8 mouse cellular contexts compared by ENCODE assay signal in the genomic region with DNA sequence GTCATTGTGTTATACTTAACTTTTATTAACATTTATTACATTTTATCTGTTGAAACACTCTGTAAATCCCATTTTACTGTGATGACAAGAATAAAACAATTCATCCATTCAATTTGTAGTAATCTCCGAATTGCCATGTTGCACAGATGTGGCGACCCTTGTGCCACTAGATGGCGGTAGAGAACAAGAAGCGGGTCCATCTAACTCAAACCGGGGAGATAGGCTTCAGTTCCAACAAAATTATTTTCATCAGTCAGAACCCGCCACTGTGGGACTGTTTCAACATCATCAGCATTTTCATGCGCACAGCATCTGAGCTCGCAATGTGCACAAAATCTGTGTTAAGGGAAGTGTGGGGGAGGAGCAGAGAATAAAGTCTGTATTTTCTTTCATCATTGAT. TPM values are rescaled to one million over a fixed set of nuclear protein-coding genes. Genes with fewer than 3 reads are reported as not detected.
DNase-seq lines count a peak whose midpoint lies in the region; ATAC-seq and TF ChIP-seq lines count a peak whose summit lies in the region.

No protein-coding gene starts in this region.

- no peaks in the 10 kb centered on the region for H3K9me3 ChIP-seq in kidney, postnatal 0 days (replicated peaks; ENCODE audit: low read length)
- no peaks in the 10 kb centered on the region for H3K9me3 ChIP-seq in neural tube, embryonic 12.5 days

- peak; percentile 98 for TF ChIP-seq CTCF in kidney, postnatal 0 days (IDR thresholded peaks at IDR 0.05; ENCODE audit: low read depth)
- TF ChIP-seq CTCF in liver, adult 2 months (IDR thresholded peaks at IDR 0.05; ENCODE audit: low read depth, low read length), result peak; percentile 72; the same call in 1 of the 2 replicates

- no peak overlapping the region for H3K4me2 ChIP-seq in kidney, postnatal 0 days (ENCODE audit: low read length)
- no peak overlapping the region for H3K4me2 ChIP-seq in neural tube, embryonic 12.5 days (replicated peaks)

- no peaks in the 10 kb centered on the region for H3K27me3 ChIP-seq in kidney, postnatal 0 days (ENCODE audit: insufficient read depth, low read length)
- no peaks in the 10 kb centered on the region for H3K27me3 ChIP-seq in liver, adult 2 months (ENCODE audit: control insufficient read depth, insufficient read depth, low read length)
- H3K27me3 ChIP-seq in neural tube, embryonic 12.5 days (replicated peaks), result no peaks in the 10 kb centered on the region

- H3K4me3 ChIP-seq in kidney, postnatal 0 days (replicated peaks; ENCODE audit: low read depth, low read length), result no peak overlapping the region
- no peak overlapping the region for H3K4me3 ChIP-seq in liver, adult 2 months (ENCODE audit: insufficient read depth, low read depth, low read length)
- H3K4me3 ChIP-seq in neural tube, embryonic 12.5 days, result no peak overlapping the region

- ATAC-seq in kidney, postnatal 0 days (replicated peaks; ENCODE audit: low FRiP score, low read depth), result peak; percentile 68
- ATAC-seq in neural tube, embryonic 12.5 days (ENCODE audit: low FRiP score, low read depth), result peak; percentile 85

- DNase-seq in B cell, adult 2 months, result peak; percentile 50 to 56
- DNase-seq in adrenal gland, adult 18-20 months (ENCODE audit: low spot score in 2 of 2), result peak; percentile 43 to 58
- peak; percentile 92 for DNase-seq in embryo, embryonic 10 days (ENCODE audit: low spot score)
- peak; percentile 39 for DNase-seq in heart, adult 8-10 months (ENCODE audit: low spot score)
- DNase-seq in kidney, postnatal 0 days (ENCODE audit: low spot score), result peak; percentile 87
- peak; percentile 26 for DNase-seq in liver, adult 2 months (ENCODE audit: extremely low read depth, low read depth, low spot score)
- peak; percentile 74 for DNase-seq in testis, postnatal 10 days (ENCODE audit: low spot score)

- H3K36me3 ChIP-seq in kidney, postnatal 0 days (ENCODE audit: insufficient read depth, low read length), result no peaks in the 10 kb centered on the region
- no peaks in the 10 kb centered on the region for H3K36me3 ChIP-seq in liver, adult 2 months (ENCODE audit: control insufficient read depth, insufficient read depth, low read length)
- H3K36me3 ChIP-seq in neural tube, embryonic 12.5 days, result no peaks in the 10 kb centered on the region

- no peaks in the 10 kb centered on the region for H3K4me1 ChIP-seq in kidney, postnatal 0 days (replicated peaks; ENCODE audit: insufficient read depth, low read length)
- no peaks in the 10 kb centered on the region for H3K4me1 ChIP-seq in liver, adult 2 months (ENCODE audit: control insufficient read depth, insufficient read depth, low read length)
- H3K4me1 ChIP-seq in neural tube, embryonic 12.5 days, result no peaks in the 10 kb centered on the region

- no peaks in the 10 kb centered on the region for H3K79me2 ChIP-seq in liver, adult 2 months (ENCODE audit: control insufficient read depth, insufficient read depth, low read length)

- no peak overlapping the region for H3K27ac ChIP-seq in kidney, postnatal 0 days
- H3K27ac ChIP-seq in liver, adult 2 months (replicated peaks; ENCODE audit: insufficient read depth, low read depth, low read length), result no peak overlapping the region
- H3K27ac ChIP-seq in neural tube, embryonic 12.5 days, result no peak overlapping the region

- no peak overlapping the region for H3K9ac ChIP-seq in kidney, postnatal 0 days (ENCODE audit: low read depth, low read length)
- H3K9ac ChIP-seq in liver, adult 2 months (ENCODE audit: low read depth, low read length), result no peak overlapping the region
- H3K9ac ChIP-seq in neural tube, embryonic 12.5 days, result no peak overlapping the region

- TF ChIP-seq POLR2A in liver, adult 2 months (IDR thresholded peaks at IDR 0.05; ENCODE audit: extremely low read depth, insufficient read depth, low read length), result no peak

- 7% methylated on average over 8 of the region's 8 CpGs for WGBS in kidney, postnatal 0 days
- WGBS in liver, adult 2 months, result 8% methylated on average over 8 of the region's 8 CpGs
- 6% methylated on average over 8 of the region's 8 CpGs for WGBS in neural tube, embryonic 12.5 days

RNA-seq across cellular contexts. Expression of a gene that starts 44.2 kb away (rescaled TPM):
- 10 to 100 TPM in 1 of 2 experiments, 1 to 10 TPM in 1; 7.6 to 10.4 TPM for total RNA-seq in adrenal gland, adult 18-20 months (2021)
- 1 to 10 TPM; 4.1 to 5.5 (median 4.8) TPM for total RNA-seq in heart, adult 8-10 months (2022)
- 46.4 and 46.6 TPM in 2 replicates for polyA plus RNA-seq in kidney, postnatal 0 days (2015; fragmentation: Nextera tagmentation; extraction: Ambion mirVana)
- total RNA-seq in liver, adult 2 months (2014; rRNA removed), result 3.8 and 3.9 TPM in 2 replicates
- 0.39 and 0.65 TPM in 2 replicates for polyA plus RNA-seq in liver, adult 2 months (2012; rRNA removed)
- 41.7 and 42.3 TPM in 2 replicates for polyA plus RNA-seq in neural tube, embryonic 12.5 days (2016; fragmentation: Nextera tagmentation; extraction: Ambion mirVana)

Comparison
In these comparisons a context has a peak if more than half of its experiments do, and no peak if none do; other contexts are left out.
1. DNase-seq: peak in every context shown above with its lines; median percentile 92 in embryo, embryonic 10 days; 87 in kidney, postnatal 0 days; 74 in testis, postnatal 10 days; 53 in B cell, adult 2 months; 50 in adrenal gland, adult 18-20 months; 39 in heart, adult 8-10 months; 26 in liver, adult 2 months.